Mouse (Mus musculus): Measurements from ENCODE around the gene Amh.

Amh gene

GRCm38 (mm10) chr10:80790761-80791404 is 14.2 kb upstream of the Amh start:
- no peak for DNase-seq

- no peak for DNase-seq
These were observed 13.4 kb upstream of the Amh start for GRCm38 (mm10) chr10:80791476-80792174.

GRCm38 (mm10) chr10:80792175-80793032 is 12.6 kb upstream of the Amh start:
- DNase-seq = no peak

GRCm38 (mm10) chr10:80793033-80793784 is 11.8 kb upstream of the Amh start:
- DNase-seq = no peak

- no peak for DNase-seq
These were observed 11.2 kb upstream of the Amh start for GRCm38 (mm10) chr10:80793803-80794202.

GRCm38 (mm10) chr10:80794750-80795149 is 10.3 kb upstream of the Amh start:
- no peak for DNase-seq

- DNase-seq = no peak
These were observed 8.7 kb upstream of the Amh start for GRCm38 (mm10) chr10:80796307-80796848.

- DNase-seq = no peak
These were observed 7.6 kb upstream of the Amh start for GRCm38 (mm10) chr10:80797186-80798149.

- peak; percentile 97 for DNase-seq
These were observed 6.7 kb upstream of the Amh start, which contains the start of the genes Sf3a2 and Plekhj1 for GRCm38 (mm10) chr10:80798150-80799006. Gene Sf3a2 (plus strand): TSS chr10:80798198. Gene Plekhj1 (minus strand): TSS chr10:80798626.

- no peak for DNase-seq
These were observed 5.9 kb upstream of the Amh start for GRCm38 (mm10) chr10:80799070-80799566.

- no peak for DNase-seq
These were observed 2.7 kb upstream of the Amh start for GRCm38 (mm10) chr10:80802204-80802912.

- no peak for DNase-seq
These were observed 2.0 kb upstream of the Amh start for GRCm38 (mm10) chr10:80802996-80803395.

- no peak for DNase-seq
These were observed 703 bp upstream of the Amh start for GRCm38 (mm10) chr10:80804340-80804739.

- no peak for DNase-seq
These were observed 279 bp downstream of the Amh start for GRCm38 (mm10) chr10:80805322-80805721.

- DNase-seq = peak; percentile 83
These were observed 882 bp downstream of the Amh start for GRCm38 (mm10) chr10:80805925-80806324.

- DNase-seq = no peak
These were observed 1.5 kb downstream of the Amh start for GRCm38 (mm10) chr10:80806341-80807056.

GRCm38 (mm10) chr10:80807057-80807627 is 2.1 kb downstream of the Amh start:
- peak; percentile 75 for DNase-seq
